Mouse (Mus musculus): ENCODE data around the gene Efna2. TPM values are rescaled to one million over a fixed set of nuclear protein-coding genes. Genes with fewer than 3 reads are reported as not detected.

Efna2 gene
- 1.0 TPM in 1 of 3 replicates, not detected in the others for total RNA-seq (2017)

DNA sequence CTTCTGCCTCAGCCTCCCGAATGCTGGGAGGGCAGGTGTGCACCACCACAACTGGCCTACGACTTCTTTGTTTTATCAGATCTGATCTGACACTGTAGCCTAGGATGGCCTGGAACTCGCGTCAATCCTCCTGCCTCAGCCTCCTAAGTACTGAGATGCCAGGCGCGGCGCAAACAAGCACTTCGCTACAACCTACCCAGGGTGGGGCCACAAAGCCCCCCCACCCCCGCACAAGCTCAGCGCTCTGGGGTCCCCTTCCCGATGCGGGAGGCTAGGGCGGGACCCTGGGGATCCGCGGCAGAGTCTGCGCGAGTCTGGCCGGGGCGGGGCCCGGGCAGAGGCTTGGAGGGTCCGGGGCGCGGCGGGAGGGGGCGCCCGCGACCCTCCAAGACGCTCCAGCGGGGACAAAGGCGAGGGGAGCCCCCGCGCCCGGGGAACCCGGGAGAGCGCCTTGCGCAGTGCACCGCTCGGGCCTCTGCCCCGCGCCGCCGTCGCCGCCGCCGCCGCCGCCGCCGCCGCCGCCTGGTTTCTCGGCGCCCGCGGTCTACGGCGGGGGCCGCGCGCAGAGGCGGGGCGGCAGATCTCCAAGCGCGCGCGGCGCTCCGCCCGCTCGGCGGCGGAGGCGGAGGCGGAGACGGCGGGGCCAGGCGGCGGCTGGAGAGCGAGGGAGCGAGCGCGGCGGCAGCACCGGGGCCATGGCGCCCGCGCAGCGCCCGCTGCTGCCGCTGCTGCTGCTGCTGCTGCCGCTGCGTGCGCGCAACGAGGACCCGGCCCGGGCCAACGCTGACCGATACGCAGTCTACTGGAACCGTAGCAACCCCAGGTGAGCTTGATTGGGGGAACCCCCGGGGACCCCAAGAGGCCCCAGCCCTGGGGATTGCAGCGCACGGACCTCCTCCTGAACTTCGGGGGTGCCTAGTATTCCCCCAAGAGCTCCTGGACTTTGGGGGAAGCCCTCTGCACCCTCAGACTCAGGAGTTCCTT lies at the start of gene Efna2:
Efna2 (plus strand) TSS at position 415 of the 984 bp plus-strand sequence.
- ATAC-seq (replicated peaks; ENCODE audit: insufficient number of reproducible peaks, low FRiP score, low TSS enrichment, poor library complexity, severe bottlenecking): no peak

DNA sequence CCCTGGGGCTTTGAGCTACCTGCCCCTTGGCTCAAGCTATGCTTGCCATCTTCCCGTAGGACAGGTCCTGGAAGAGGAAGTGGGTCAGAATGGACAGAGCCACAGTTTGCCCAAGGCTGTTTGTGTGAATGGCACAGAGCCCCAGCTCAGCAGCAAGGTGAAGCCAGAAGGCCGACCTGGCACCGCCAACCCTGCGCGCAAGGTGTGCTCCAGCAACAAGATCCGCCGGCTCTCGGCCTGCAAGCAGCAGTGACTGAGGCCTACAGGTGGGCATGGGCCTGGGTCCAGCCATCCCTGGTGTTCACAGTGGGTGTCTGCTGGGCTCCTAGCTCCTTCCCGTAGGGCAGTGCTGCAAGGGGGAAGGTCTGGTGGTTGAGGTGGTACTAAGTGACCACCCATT lies 49.4 kb upstream of the Efna2 start:
- ATAC-seq (replicated peaks; ENCODE audit: insufficient number of reproducible peaks, low FRiP score, low TSS enrichment, poor library complexity, severe bottlenecking): no peak

DNA sequence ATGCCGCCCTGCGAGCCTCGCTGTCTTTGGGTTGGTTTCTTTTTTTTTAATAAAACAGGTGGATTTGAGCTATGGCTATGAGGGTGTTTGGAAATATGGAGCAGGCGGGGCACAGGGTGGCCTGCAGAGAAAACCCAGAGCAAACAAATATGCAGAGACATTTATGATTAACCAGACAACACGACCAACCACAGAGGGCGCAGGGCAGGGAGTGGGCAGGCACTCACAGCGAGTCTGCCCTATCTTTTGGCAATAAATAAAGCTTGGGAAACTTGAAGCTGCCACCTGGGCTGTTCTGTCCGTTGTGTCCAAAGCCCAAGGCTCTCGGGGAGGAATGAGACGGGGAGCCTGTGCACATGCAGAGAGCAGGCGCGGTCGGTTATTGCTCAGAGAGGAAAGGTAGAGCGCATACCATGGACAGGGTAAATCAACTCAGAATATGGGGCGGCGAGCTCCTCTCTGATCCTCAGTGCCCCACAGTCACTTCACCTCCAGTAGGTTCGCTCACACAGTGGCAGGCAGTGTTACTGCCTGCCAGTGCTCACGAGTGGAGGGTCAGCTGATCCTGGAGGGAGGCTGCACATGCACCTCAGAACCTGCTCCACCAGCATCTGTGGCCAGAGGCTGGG lies 48.8 kb upstream of the Efna2 start:
- no peak for ATAC-seq (replicated peaks; ENCODE audit: insufficient number of reproducible peaks, low FRiP score, low TSS enrichment, poor library complexity, severe bottlenecking)

DNA sequence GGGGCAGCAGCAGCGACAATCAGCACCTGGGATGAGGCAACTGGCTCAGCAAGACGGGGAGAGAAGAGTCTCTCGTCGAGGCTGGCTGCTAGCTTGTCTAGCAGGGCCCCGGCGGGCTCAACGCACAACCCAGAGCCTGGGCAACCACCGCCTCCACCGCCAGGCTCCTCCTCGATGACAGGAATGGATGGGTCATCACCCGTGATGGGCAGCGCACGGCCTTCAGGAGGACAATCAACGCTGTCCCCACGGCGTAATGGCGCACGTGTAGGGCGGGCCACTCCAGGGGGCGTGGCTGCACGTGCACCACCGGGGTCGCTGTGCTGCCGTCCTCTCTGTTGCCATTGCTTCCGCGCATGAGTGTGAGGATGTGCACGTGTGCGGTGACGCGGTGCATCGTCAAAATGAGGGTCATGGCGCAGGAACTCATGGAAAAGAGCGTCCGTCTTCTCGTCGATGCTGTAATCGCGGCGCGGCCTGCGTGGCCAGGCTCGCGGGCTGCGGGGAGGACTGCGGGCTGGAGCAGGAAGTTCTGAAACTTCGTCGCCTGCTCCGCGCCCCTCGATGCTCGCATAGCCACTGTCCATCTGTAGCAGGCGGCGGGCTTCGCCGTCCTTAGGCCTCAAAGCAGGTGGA lies 47.8 kb upstream of the Efna2 start:
- ATAC-seq (replicated peaks; ENCODE audit: insufficient number of reproducible peaks, low FRiP score, low TSS enrichment, poor library complexity, severe bottlenecking): no peak

DNA sequence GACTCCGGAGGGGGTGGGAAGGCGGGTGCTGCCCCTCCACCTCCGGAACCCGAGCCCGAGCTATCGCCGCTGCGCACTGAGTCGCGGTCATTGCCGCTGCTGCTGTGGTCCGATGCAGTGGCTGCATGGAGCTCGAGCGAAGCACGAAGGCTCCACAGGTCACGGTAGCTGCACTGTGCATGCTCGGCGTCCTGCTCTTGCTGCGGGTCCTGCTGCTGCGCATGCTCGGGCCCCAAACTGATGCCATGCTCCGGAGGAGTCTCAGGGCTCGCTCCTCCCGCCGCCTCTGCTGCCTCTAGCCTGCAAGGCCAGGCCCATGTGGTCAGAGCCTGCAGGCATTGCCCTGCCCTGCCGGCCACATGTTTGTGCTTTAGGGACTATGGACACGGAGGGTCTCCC lies 47.3 kb upstream of the Efna2 start:
- ATAC-seq (replicated peaks; ENCODE audit: insufficient number of reproducible peaks, low FRiP score, low TSS enrichment, poor library complexity, severe bottlenecking): no peak

DNA sequence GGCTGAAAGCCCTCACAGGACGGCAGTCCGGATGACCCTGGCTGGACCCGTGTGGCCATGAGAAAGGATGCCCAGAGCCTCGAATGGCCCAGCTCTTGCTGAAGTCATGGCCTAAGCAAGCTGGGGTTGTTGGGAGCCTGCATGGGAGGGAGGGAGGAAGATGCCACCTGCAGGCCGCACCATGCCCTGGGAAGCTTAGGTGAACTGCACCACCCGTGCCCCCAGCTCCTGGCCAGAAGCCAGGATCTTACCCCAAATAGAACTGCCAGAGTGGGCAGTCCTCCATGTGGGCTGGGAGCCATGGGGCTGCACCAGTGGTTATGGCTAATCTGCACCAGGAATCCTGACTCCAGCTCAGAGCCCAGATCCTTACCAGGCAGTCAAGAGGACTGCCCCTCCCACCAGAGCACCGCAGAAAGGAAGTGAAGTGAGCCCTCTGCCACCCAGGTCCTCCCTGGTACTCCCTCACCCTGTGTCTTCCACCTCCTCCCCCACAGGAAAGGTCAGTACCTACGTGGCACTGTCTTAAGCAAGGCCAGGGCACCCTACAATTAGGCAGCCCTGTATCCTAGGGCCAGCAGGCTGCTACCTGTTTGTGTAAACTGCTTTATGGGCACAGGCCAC lies 45.9 kb upstream of the Efna2 start:
- ATAC-seq (replicated peaks; ENCODE audit: insufficient number of reproducible peaks, low FRiP score, low TSS enrichment, poor library complexity, severe bottlenecking): peak; percentile 42

DNA sequence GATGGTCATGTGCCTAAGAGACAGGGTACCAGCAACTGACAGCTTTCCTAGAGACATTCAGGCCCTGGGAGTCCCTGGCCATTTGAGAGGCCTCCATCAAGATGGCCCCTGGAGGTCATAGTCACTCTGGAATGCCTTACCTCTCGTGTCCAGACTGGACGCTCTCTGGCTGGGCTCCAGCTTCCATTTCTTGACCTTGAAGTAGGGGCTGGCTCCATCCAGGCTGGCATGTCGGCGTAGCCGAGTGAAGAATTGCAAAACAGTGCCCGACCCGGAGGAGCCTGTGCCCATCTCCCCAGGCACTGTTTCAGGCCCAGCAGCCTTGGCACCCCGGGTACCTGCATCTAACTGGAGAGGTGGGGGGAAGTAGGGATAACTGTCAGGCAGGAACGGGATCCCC lies 44.9 kb upstream of the Efna2 start:
- no peak for ATAC-seq (replicated peaks; ENCODE audit: insufficient number of reproducible peaks, low FRiP score, low TSS enrichment, poor library complexity, severe bottlenecking)

DNA sequence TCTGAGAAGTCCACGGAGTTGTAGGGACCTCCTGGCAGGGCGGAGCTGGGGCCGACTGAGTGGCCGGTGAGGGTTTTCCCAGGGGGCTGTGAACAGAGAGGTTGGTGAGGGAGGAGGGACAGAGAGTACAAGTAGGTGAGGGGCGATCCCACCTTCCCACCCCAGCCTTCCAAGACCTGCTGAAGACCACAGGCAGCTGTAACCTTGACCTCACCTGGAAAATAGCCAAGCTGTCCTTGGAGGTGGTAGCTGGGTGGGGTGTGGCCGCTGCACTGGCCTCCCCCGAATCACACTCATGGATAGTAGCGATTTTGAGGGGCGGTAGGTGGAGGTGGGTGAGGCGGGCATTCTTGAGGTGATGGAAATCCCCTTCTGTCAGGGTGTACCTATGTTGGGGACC lies 44.1 kb upstream of the Efna2 start:
- ATAC-seq (replicated peaks; ENCODE audit: insufficient number of reproducible peaks, low FRiP score, low TSS enrichment, poor library complexity, severe bottlenecking): no peak

DNA sequence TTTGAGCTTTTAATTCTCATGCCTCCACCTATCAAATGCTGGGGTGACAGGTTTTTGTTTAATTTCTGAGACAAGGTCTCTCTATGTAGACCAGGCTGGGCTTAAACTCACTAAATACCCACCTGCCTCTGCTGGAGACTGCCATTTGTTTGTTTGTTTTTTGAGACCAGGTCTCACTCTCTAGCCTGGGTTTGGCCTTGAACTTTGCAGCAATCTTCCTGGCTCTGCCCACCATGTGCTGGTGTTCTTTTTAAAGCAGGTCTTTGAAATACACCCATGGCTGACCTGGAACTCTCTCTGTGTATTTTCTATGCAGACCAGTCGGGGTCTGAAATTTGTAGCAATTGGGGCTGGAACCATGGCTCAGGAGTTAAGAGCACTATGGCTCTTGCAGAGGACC lies 43.6 kb upstream of the Efna2 start:
- no peak for ATAC-seq (replicated peaks; ENCODE audit: insufficient number of reproducible peaks, low FRiP score, low TSS enrichment, poor library complexity, severe bottlenecking)

DNA sequence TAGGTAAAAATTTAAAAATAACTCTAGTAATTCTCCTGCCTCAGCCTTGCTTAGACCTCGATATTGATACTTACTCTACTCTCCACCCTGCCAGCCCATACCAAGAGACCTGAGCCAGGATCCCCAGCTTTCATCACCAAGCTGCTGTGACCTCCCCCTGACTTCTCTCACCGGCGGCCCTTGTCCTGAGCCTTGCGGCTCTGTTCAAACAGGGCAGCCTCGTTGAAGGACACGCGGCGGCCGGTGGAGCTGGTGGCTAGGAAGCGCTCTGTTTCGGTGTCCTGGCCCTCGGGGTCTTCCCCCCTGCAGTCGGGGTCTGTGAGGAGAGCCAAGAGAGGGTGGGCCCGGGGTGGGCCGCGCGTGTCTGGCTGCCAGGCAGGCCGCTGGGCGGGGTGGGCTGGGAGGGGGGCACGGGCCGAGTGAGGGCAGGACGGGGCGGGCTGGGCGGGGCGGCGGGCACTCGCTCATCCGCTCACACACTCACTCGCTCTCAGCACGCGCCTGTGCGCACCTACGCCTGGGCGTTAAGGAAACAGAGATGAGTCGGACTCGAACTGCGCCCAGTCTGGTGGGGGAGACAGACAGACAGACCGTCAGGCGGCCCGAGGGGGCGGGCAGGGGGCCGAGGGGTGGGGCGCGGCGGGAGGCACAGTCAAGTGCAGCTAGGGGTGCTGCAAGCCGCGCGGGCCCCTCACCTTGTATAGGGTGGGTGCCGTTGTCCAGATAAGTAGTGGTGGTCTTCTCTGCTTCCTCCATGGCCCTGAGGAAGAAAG lies 42.9 kb upstream of the Efna2 start:
- ATAC-seq (replicated peaks; ENCODE audit: insufficient number of reproducible peaks, low FRiP score, low TSS enrichment, poor library complexity, severe bottlenecking): no peak

DNA sequence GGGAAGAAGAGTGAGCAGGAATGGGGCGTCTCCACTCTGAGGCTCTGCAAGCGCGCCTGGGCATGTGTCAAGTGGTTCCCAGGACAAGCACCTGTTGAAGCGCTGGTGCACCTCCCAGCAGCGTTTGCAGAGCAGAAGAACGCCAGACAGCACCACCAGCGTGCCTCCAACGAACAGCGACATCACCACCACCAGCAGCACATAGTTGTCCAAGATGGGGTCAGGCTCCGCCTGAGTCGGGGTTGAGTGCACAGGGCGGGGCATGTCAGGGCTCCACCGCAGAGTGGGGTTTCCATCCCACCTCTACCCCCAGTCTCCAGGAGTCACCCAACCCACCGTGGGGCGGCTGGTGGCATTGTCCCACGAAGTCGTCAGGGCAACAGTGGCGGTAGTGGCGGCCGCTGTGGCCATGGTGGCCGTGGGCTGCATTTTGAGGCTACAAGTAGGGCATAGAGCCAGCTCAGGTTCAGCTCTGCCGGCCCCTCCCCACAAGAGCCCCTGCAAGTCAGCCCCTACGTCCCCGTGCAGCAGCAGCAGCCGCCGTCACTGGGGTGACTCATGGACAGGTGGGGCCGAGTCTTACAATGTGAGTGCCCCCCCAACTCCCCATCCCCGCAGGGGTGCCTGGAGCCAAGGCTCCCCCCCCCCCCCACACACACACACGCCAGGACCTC lies 42.2 kb upstream of the Efna2 start:
- ATAC-seq (replicated peaks; ENCODE audit: insufficient number of reproducible peaks, low FRiP score, low TSS enrichment, poor library complexity, severe bottlenecking): no peak

DNA sequence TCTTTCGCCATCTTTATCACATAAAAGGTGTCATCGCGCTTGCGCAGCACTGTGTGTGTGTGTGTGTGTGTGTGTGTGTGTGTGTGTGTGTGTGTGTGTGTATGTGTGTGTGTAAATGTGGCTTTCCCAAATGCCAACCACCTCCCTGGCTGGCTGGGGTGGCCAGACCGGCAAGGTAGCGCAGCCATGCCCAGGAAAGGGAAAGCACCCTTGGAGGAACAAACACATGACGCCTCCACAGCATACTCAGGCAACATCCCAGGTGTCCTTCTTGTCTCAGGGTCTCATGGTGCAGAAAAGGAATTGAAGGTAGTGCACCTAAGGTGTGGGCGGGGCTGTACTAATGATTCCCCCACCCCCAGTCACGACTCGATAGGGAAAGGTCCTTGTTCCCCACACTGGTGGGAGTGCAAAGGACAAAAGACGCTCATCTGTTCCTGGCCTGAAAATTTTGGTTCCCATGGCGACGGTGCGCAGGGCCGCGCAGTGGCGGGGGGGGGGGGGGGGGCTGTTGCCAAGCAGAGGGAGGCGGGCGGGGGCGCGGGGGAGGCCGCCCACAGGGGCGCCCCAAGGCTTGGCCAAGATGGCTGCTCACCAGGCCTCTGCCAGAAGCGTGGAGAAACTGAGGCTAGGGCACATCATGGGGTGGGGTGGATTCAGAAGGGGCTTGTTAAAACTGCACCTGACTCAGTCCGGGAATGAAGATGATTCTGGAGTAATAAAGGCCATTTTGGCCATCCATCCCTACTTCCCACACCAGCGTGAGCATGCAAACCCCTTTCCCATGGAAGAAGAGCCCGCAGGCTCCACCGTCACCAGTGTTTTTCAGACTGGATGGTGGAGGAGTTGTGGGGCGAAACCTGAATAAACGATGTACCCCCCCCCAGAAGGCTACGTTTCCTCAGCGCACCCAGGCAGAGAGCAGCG lies 41.4 kb upstream of the Efna2 start:
- ATAC-seq (replicated peaks; ENCODE audit: insufficient number of reproducible peaks, low FRiP score, low TSS enrichment, poor library complexity, severe bottlenecking): no peak

DNA sequence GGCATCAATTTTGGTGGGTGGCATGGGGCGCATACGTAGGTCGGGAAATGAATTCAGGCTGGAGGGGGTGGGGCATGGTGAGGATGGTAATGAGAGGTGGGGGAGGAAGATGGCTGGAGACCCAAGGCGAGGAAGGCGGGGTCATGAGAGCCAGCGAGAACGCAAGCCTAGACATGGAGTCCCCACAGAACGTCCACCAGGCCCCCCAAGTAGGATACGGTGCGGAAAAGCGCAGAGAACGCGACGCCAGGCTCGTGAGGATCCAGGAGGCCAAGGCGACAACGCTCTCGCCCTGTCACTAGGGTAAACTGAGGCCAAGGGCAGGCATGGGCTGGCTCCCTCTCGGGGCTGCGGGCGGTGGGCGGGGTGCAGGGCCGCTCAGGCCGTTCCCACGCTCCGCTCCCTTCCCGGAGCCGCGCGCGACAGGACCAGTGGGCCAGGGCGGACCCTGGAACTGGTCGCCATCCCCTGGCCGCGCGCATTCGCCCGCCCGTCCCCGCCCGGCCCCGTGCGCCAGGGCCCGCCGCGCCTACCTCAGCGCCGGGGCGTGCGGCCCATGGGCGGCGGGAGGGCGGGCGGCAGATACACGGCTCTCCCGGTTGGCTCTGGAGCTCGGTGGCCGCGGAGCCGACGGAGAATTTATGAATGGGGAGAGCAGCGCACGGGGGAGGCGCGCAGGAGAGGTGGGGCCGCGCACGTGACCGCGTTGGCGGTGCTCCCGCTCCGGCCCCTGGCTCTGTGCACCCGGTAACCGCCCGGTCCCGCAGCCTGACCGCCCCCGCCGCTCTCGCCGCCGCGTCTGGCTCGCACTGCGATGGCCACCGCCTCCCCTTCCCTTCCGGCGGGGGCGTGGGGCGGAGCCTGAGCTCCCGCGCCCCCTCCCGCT lies 40.5 kb upstream of the Efna2 start, which contains the start of gene Atp5d:
Atp5d (plus strand) TSS at position 80 of the 886 bp plus-strand sequence.
- ATAC-seq (replicated peaks; ENCODE audit: insufficient number of reproducible peaks, low FRiP score, low TSS enrichment, poor library complexity, severe bottlenecking): no peak

DNA sequence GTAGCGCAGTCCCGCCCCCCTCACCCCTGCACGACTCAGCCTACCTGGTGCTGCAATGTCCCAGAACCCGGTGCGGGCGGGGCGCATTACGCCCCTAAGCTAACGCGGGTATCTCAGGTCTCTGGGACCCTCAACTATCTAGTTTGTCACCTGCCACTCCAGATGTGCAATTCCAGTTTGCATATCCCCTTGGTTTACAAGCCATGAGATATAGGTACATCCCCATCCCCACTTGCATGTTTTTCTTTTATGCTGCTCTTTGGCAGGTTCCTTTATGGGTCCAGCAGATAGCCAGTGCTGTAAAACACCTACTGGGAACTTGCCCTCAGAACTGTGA lies 39.9 kb upstream of the Efna2 start:
- no peak for ATAC-seq (replicated peaks; ENCODE audit: insufficient number of reproducible peaks, low FRiP score, low TSS enrichment, poor library complexity, severe bottlenecking)

DNA sequence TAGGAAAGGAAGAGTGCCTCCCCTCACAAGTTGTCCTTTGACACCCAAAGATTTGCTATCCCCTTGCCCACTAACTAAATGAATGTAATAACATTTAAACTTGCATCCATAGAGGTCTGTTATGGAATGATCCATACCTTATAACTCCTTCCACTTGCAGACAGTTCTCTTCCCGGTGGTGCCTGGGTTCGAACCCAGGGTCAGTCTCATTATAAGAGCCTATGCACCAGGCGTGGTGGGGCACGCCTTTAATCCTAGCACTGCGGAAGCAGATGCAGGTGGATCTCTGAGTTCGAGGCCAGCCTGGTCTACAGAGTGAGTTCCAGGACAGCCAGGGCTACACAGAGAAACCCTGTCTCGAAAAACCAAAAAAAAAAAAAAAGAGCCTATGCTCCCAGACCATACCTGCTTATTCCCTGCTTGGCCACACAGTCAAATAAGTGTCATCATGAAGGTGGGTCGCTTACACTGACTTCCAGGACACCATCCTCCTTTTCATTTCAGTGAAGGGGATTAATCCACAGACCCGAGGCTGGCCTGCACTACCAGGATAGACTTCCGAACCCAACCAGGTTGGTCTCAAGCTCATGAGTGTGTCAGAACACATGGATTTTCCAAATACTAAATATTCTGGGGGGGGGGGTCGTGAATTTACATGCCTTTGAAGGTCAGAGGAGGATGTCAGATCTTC lies 39.2 kb upstream of the Efna2 start:
- ATAC-seq (replicated peaks; ENCODE audit: insufficient number of reproducible peaks, low FRiP score, low TSS enrichment, poor library complexity, severe bottlenecking): no peak

DNA sequence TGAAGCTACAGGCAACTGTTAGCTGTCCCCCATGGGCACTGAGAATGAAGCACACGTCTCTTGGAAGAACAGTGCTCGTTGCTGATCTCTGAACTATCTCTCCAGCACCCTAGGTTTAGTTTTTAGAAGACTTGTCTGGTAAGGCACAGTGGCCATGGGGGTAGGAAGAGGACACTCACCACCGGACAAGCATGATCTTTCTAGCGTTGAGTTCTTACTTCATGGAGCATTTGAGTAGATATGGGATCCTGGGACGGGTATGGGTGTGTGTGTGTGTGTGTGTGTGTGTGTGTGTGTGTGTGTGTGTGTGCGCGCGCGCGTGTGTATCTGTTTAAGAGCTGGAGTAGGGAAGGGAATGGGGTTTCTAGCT lies 38.6 kb upstream of the Efna2 start, which contains the start of gene Cbarp:
Cbarp (minus strand) TSS at position 170 of the 370 bp plus-strand sequence.
- ATAC-seq (replicated peaks; ENCODE audit: insufficient number of reproducible peaks, low FRiP score, low TSS enrichment, poor library complexity, severe bottlenecking): no peak
